Comparison of ENCODE assay signal across 21 mouse cellular contexts in genomic region chr5:119292323-119292722, GRCm38 (mm10).
DNase-seq lines count a peak whose midpoint lies in the region; ATAC-seq and TF ChIP-seq lines count a peak whose summit lies in the region.
"Had no signal": no experiment of that assay in that cellular context is flagged by ENCODE, and none has a peak within 500 bp of the region (broad histone marks: within the 10 kb centered on the region; RNA-seq: fewer than 3 reads in every experiment).

No protein-coding gene starts in this region.

- H3K27ac ChIP-seq in kidney, embryonic 14.5 days (ENCODE audit: low read depth, low read length), result no peak overlapping the region
- no peak overlapping the region for H3K27ac ChIP-seq in liver, embryonic 14.5 days
- no peak overlapping the region for H3K27ac ChIP-seq in liver, embryonic 12.5 days
- peak overlapping the region; percentile 5; the same call in 1 of the 2 replicates for H3K27ac ChIP-seq in intestine, postnatal 0 days (ENCODE audit: low read depth, low read length)
- no peak overlapping the region for H3K27ac ChIP-seq in left cerebral cortex, adult 2 months
- H3K27ac ChIP-seq: forebrain, embryonic 12.5 days; hindbrain, embryonic 13.5 days; midbrain, embryonic 15.5 days; neural tube, embryonic 15.5 days; stomach, embryonic 15.5 days had no signal

- no peak for TF ChIP-seq CTCF in liver, embryonic 14.5 days (IDR thresholded peaks at IDR 0.05; ENCODE audit: low read depth)
- TF ChIP-seq CTCF in intestine, postnatal 0 days (IDR thresholded peaks at IDR 0.05; ENCODE audit: low read depth), result peak; percentile 44
- no peak for TF ChIP-seq CTCF in left cerebral cortex, adult 2 months (IDR thresholded peaks at IDR 0.05)

- H3K9me3 ChIP-seq in kidney, embryonic 14.5 days (ENCODE audit: control insufficient read depth, low read length), result peaks cover 3% of the 10 kb centered on the region; the same call in 1 of the 2 replicates
- H3K9me3 ChIP-seq in liver, embryonic 14.5 days (ENCODE audit: control insufficient read depth, low read length), result no peaks in the 10 kb centered on the region
- 0 out of 2 replicates have a peak, but pooled peaks cover 4% of the 10 kb centered on the region for H3K9me3 ChIP-seq in liver, embryonic 12.5 days (replicated peaks)
- H3K9me3 ChIP-seq in intestine, postnatal 0 days (ENCODE audit: control insufficient read depth), result no peaks in the 10 kb centered on the region
- H3K9me3 ChIP-seq: forebrain, embryonic 12.5 days; hindbrain, embryonic 13.5 days; midbrain, embryonic 15.5 days; neural tube, embryonic 15.5 days; stomach, embryonic 15.5 days had no signal

- intact Hi-C loops in left cerebral cortex, adult 2 months (cut with DNase I), result no loop called here

- 0 out of 2 replicates have a peak, but pooled peaks cover 6% of the 10 kb centered on the region for H3K4me1 ChIP-seq in kidney, embryonic 14.5 days (ENCODE audit: control insufficient read depth, insufficient read depth, low read length)
- no peaks in the 10 kb centered on the region for H3K4me1 ChIP-seq in liver, embryonic 14.5 days (replicated peaks; ENCODE audit: control insufficient read depth in 2 of 2, insufficient read depth in 2 of 2, low read length in 1 of 2)
- H3K4me1 ChIP-seq in liver, embryonic 12.5 days, result no peaks in the 10 kb centered on the region
- H3K4me1 ChIP-seq in intestine, postnatal 0 days (replicated peaks; ENCODE audit: control insufficient read depth, insufficient read depth, low read length), result no peaks in the 10 kb centered on the region
- H3K4me1 ChIP-seq: hindbrain, embryonic 13.5 days; midbrain, embryonic 15.5 days; neural tube, embryonic 15.5 days; stomach, embryonic 15.5 days had no signal

- no peaks in the 10 kb centered on the region for H3K27me3 ChIP-seq in kidney, embryonic 14.5 days (ENCODE audit: control insufficient read depth, insufficient read depth, low read length)
- H3K27me3 ChIP-seq in liver, embryonic 14.5 days (ENCODE audit: control insufficient read depth, insufficient read depth, low read length), result no peaks in the 10 kb centered on the region
- no peaks in the 10 kb centered on the region for H3K27me3 ChIP-seq in liver, embryonic 12.5 days (replicated peaks)
- H3K27me3 ChIP-seq in intestine, postnatal 0 days (replicated peaks; ENCODE audit: control insufficient read depth, insufficient read depth, low read length), result no peaks in the 10 kb centered on the region
- H3K27me3 ChIP-seq: hindbrain, embryonic 13.5 days; midbrain, embryonic 15.5 days; neural tube, embryonic 15.5 days; stomach, embryonic 15.5 days had no signal

- WGBS in kidney, embryonic 14.5 days, result 72% methylated on average over 9 of the region's 9 CpGs
- 50% methylated on average over 9 of the region's 9 CpGs for WGBS in liver, embryonic 14.5 days (ENCODE audit: insufficient replicate concordance)
- 60% methylated on average over 9 of the region's 9 CpGs for WGBS in liver, embryonic 12.5 days (ENCODE audit: insufficient replicate concordance)
- WGBS in intestine, postnatal 0 days, result 28% methylated on average over 9 of the region's 9 CpGs

- peak; percentile 18 for DNase-seq in kidney, adult 18-20 months
- DNase-seq in liver, embryonic 14.5 days (ENCODE audit: low read depth in 3 of 3, low spot score in 3 of 3), result peak in 2 of 3 experiments; percentile 3 to 10
- no peak for DNase-seq in right cerebral cortex, adult 18-20 months
- DNase-seq in left cerebral cortex, adult 2 months (ENCODE audit: extremely low spot score in 1 of 2, low spot score in 2 of 2), result no peak
- DNase-seq: B cell, adult 2 months; cerebellum, adult 18-20 months; heart, adult 11 months; heart, postnatal 14 days; lung, adult 18-20 months; lung, postnatal 14 days; thymus, adult 2 months had no signal

- H3K4me3 ChIP-seq in kidney, embryonic 14.5 days (ENCODE audit: low read length), result no peak overlapping the region
- H3K4me3 ChIP-seq in liver, embryonic 14.5 days (ENCODE audit: insufficient read depth in 1 of 2, low read depth in 2 of 2, low read length in 2 of 2), result no peak overlapping the region
- no peak overlapping the region for H3K4me3 ChIP-seq in liver, embryonic 12.5 days
- no peak overlapping the region for H3K4me3 ChIP-seq in intestine, postnatal 0 days (ENCODE audit: low read depth, low read length)
- no peak overlapping the region for H3K4me3 ChIP-seq in left cerebral cortex, adult 2 months
- H3K4me3 ChIP-seq: forebrain, embryonic 12.5 days; heart, embryonic 12.5 days; hindbrain, embryonic 13.5 days; midbrain, embryonic 15.5 days; neural tube, embryonic 15.5 days; stomach, embryonic 15.5 days had no signal

- H3K9ac ChIP-seq in kidney, embryonic 14.5 days (ENCODE audit: low read depth, low read length), result no peak overlapping the region
- H3K9ac ChIP-seq in liver, embryonic 14.5 days (replicated peaks), result no peak overlapping the region
- H3K9ac ChIP-seq in liver, embryonic 12.5 days, result no peak overlapping the region
- H3K9ac ChIP-seq in intestine, postnatal 0 days (ENCODE audit: low read depth, low read length), result no peak overlapping the region
- H3K9ac ChIP-seq: forebrain, embryonic 12.5 days; heart, embryonic 12.5 days; hindbrain, embryonic 13.5 days; midbrain, embryonic 15.5 days; neural tube, embryonic 15.5 days; stomach, embryonic 15.5 days had no signal

- H3K4me2 ChIP-seq in kidney, embryonic 14.5 days (replicated peaks; ENCODE audit: low read depth, low read length), result no peak overlapping the region
- no peak overlapping the region for H3K4me2 ChIP-seq in liver, embryonic 14.5 days (ENCODE audit: low read depth)
- no peak overlapping the region for H3K4me2 ChIP-seq in liver, embryonic 12.5 days
- H3K4me2 ChIP-seq in intestine, postnatal 0 days (replicated peaks; ENCODE audit: low read depth), result no peak overlapping the region
- H3K4me2 ChIP-seq: forebrain, embryonic 12.5 days; heart, embryonic 12.5 days; hindbrain, embryonic 13.5 days; midbrain, embryonic 15.5 days; neural tube, embryonic 15.5 days; stomach, embryonic 15.5 days had no signal

- no peaks in the 10 kb centered on the region for H3K36me3 ChIP-seq in kidney, embryonic 14.5 days (ENCODE audit: control insufficient read depth, insufficient read depth, low read length)
- H3K36me3 ChIP-seq in liver, embryonic 14.5 days (replicated peaks; ENCODE audit: control insufficient read depth, insufficient read depth, low read depth), result no peaks in the 10 kb centered on the region
- no peaks in the 10 kb centered on the region for H3K36me3 ChIP-seq in liver, embryonic 12.5 days
- H3K36me3 ChIP-seq in intestine, postnatal 0 days (ENCODE audit: control insufficient read depth, insufficient read depth), result no peaks in the 10 kb centered on the region
- H3K36me3 ChIP-seq: forebrain, embryonic 12.5 days; heart, embryonic 12.5 days; hindbrain, embryonic 13.5 days; midbrain, embryonic 15.5 days; neural tube, embryonic 15.5 days; stomach, embryonic 15.5 days had no signal

- no peak for TF ChIP-seq EP300 in liver, embryonic 14.5 days (IDR thresholded peaks at IDR 0.05; ENCODE audit: low read depth)

- no peak for ATAC-seq in kidney, embryonic 14.5 days (ENCODE audit: low FRiP score, low TSS enrichment)
- ATAC-seq in liver, embryonic 14.5 days (ENCODE audit: insufficient read depth), result 0 out of 2 replicates have a peak, but pooled peaks have one; percentile 23
- ATAC-seq in liver, embryonic 12.5 days, result no peak
- ATAC-seq in intestine, postnatal 0 days, result peak; percentile 89
- ATAC-seq: inflammation-experienced regulatory T-cells, adult 6 months; midbrain, embryonic 15.5 days had no signal

Comparison
In these comparisons a context has a peak if more than half of its experiments do, and no peak if none do; other contexts are left out.
1. ATAC-seq: peak in liver, embryonic 14.5 days (single experiment) and intestine, postnatal 0 days (single experiment); none in kidney, embryonic 14.5 days (single experiment) and liver, embryonic 12.5 days (single experiment).
2. DNase-seq: peak in kidney, adult 18-20 months (single experiment) and liver, embryonic 14.5 days (2 of 3); none in right cerebral cortex, adult 18-20 months (single experiment) and left cerebral cortex, adult 2 months (0 of 2).